Mouse (Mus musculus): ENCODE measurements around the gene Xrcc3. TPM values are rescaled to one million over a fixed set of nuclear protein-coding genes. Genes with fewer than 3 reads are reported as not detected.
A peak's percentile ranks its signal among the peaks of the same experiment; 100 is the strongest.

The Xrcc3 gene
- polyA plus RNA-seq, 1 experiment from 2014 or later = 5.8 TPM

DNA sequence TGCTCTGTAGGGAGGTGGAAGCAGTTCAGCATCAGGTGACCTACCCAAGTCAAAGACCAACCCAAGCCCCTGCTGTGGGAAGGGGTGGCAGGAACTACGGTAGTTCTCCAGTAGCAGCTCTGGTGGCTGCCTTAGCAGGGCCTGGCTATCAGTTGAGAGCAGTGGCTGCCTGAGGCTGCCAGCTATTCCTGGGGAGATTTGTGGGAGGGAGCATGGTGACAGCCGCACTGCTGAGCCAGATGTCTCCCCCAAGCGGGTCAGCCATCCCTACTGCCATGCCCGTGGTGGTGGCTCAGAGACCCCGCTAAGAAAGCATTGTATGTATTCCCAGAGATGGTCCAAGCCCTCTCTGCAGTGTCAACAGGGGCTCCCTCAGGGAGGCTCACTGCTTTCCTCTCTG is 19.0 kb upstream of the Xrcc3 start:
- H3K4me2 ChIP-seq (replicated peaks) = no peak overlapping the region
- no peaks in the 10 kb centered on the region for H3K27me3 ChIP-seq
- no peak for ATAC-seq (ENCODE audit: low FRiP score)
- H3K9me3 ChIP-seq (replicated peaks) = no peaks in the 10 kb centered on the region
- H3K4me1 ChIP-seq = no peaks in the 10 kb centered on the region
- H3K27ac ChIP-seq = no peak overlapping the region
- H3K4me3 ChIP-seq = no peak overlapping the region
- H3K9ac ChIP-seq = no peak overlapping the region
- WGBS = 81% methylated on average over 5 of the region's 5 CpGs
- H3K36me3 ChIP-seq = peaks cover 69% of the 10 kb centered on the region

DNA sequence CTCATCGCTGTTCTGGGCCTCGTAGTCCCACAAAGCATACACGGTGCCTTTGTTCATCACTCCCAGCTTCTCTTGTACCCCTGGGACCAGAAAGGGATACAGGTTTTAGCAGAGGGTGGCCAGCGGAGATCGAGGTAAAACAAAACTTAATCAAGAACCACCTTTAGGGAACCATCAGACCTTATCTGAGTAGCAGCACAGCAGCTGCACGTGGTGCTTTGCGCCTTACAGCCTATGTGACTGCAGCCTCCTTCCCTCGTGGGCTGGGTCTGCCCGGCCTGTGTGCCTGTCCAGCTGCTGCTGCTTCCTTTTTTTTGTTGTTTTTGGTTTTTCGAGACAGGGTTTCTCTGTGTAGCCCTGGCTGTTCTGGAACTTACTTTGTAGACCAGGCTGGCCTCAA is 16.7 kb upstream of the Xrcc3 start:
- no peak overlapping the region for H3K27ac ChIP-seq
- no peaks in the 10 kb centered on the region for H3K9me3 ChIP-seq (replicated peaks)
- H3K36me3 ChIP-seq = peaks cover 83% of the 10 kb centered on the region
- no peak overlapping the region for H3K4me3 ChIP-seq
- no peak overlapping the region for H3K4me2 ChIP-seq (replicated peaks)
- H3K4me1 ChIP-seq = no peaks in the 10 kb centered on the region
- no peaks in the 10 kb centered on the region for H3K27me3 ChIP-seq
- H3K9ac ChIP-seq = no peak overlapping the region
- no peak for ATAC-seq (ENCODE audit: low FRiP score)
- 87% methylated on average over 10 of the region's 10 CpGs for WGBS

DNA sequence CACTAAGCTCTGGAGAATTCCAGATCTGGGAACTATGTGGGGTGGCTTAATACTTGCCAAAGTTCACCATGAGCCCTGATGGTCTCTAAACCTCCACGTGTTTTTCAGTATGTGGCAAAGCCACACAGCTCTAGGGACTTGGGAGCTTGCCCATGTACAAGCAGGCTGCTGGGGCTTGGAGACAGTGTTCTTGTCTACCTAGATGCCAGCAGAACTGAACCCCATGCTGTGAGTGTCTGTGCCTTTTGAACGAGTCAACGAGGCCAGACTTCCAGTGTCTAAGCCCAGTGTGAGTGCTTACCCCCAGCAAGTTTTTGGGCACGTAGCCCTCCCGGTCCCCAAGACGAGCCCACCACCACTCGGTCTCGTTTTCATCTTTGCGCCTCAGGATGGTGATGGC is 16.3 kb upstream of the Xrcc3 start:
- Histone ChIP-seq H3K4me1 (no peaks in the 10 kb centered on the region), H3K4me3 (no peak overlapping the region), H3K36me3 (peaks cover 84% of the 10 kb centered on the region), H3K9me3 (replicated peaks) (no peaks in the 10 kb centered on the region), H3K27ac (peak overlapping the region; percentile 45; the same call in 1 of the 2 replicates), H3K4me2 (replicated peaks) (no peak overlapping the region), H3K27me3 (no peaks in the 10 kb centered on the region), H3K9ac (no peak overlapping the region)
- 89% methylated on average over 9 of the region's 9 CpGs for WGBS
- ATAC-seq (ENCODE audit: low FRiP score) = no peak

GRCm38 (mm10) chr12:111829447-111829846 is 15.8 kb upstream of the Xrcc3 start:
- Histone ChIP-seq H3K4me3 (no peak overlapping the region), H3K27me3 (no peaks in the 10 kb centered on the region), H3K4me1 (no peaks in the 10 kb centered on the region), H3K36me3 (peaks cover 86% of the 10 kb centered on the region), H3K27ac (peak overlapping the region; percentile 45; the same call in 1 of the 2 replicates), H3K9me3 (replicated peaks) (no peaks in the 10 kb centered on the region), H3K9ac (no peak overlapping the region), H3K4me2 (replicated peaks) (no peak overlapping the region)
- 57% methylated on average over 5 of the region's 5 CpGs for WGBS
- ATAC-seq (ENCODE audit: low FRiP score) = peak; percentile 63

- ATAC-seq (ENCODE audit: low FRiP score) = no peak
- WGBS = 95% methylated on average over 12 of the region's 12 CpGs
- Histone ChIP-seq H3K4me2 (replicated peaks) (no peak overlapping the region), H3K9ac (no peak overlapping the region), H3K4me1 (no peaks in the 10 kb centered on the region), H3K27ac (no peak overlapping the region), H3K4me3 (no peak overlapping the region), H3K36me3 (peaks cover 83% of the 10 kb centered on the region), H3K9me3 (replicated peaks) (no peaks in the 10 kb centered on the region), H3K27me3 (no peaks in the 10 kb centered on the region)
Observed at GRCm38 (mm10) chr12:111827556-111827955, 13.9 kb upstream of the Xrcc3 start.

DNA sequence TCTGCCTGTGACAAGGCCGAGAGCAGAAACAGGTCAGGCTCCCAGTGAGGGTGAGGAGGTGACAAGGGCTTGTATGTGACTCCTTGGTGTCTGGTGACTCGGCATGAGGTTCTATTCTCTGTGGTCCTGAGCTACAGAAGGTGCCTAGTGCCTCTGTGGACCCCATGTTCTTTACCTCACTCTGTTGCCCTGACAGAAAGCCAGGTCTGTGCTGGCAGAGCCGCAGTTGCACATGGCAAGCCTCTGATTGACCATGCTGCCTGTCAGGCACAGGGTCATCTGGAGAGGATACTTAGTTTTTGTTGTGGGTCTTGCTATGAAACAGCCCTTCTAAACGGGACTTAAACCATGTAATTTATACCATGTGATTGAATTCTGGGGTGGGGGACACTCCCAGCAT is 8.3 kb upstream of the Xrcc3 start:
- Histone ChIP-seq H3K9ac (no peak overlapping the region), H3K27ac (no peak overlapping the region), H3K36me3 (peaks cover 40% of the 10 kb centered on the region), H3K9me3 (replicated peaks) (no peaks in the 10 kb centered on the region), H3K4me2 (replicated peaks) (no peak overlapping the region), H3K4me3 (no peak overlapping the region), H3K4me1 (peaks cover 14% of the 10 kb centered on the region), H3K27me3 (no peaks in the 10 kb centered on the region)
- no peak for ATAC-seq (ENCODE audit: low FRiP score)
- 68% methylated on average over 4 of the region's 4 CpGs for WGBS

DNA sequence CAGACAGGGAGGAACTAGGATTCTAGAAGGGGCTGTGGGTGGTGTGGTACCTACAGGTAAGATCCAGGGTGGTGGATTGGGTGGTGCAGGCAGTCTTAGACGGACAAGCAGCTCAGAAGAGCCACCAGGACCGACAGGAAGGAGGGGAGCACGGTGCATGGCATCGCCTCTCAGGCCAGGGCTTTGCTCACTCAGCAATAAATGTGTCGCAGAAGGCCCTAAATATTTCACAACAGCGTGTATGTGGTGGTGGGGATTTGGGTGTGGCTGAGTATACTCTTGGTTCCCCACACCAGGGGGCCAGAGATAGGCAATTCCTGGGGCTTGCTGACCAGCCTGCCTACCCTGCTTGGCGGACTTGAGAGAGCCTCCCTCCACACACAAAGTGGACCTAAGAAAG is 7.0 kb upstream of the Xrcc3 start:
- H3K9me3 ChIP-seq (replicated peaks) = no peaks in the 10 kb centered on the region
- no peak overlapping the region for H3K27ac ChIP-seq
- no peaks in the 10 kb centered on the region for H3K27me3 ChIP-seq
- 94% methylated on average over 7 of the region's 7 CpGs for WGBS
- ATAC-seq (ENCODE audit: low FRiP score) = no peak
- H3K4me3 ChIP-seq = no peak overlapping the region
- H3K9ac ChIP-seq = no peak overlapping the region
- H3K36me3 ChIP-seq = peaks cover 28% of the 10 kb centered on the region
- no peak overlapping the region for H3K4me2 ChIP-seq (replicated peaks)
- H3K4me1 ChIP-seq = peaks cover 25% of the 10 kb centered on the region

GRCm38 (mm10) chr12:111819936-111820335 is 6.3 kb upstream of the Xrcc3 start:
- Histone ChIP-seq H3K36me3 (peaks cover 20% of the 10 kb centered on the region), H3K9me3 (replicated peaks) (no peaks in the 10 kb centered on the region), H3K9ac (no peak overlapping the region), H3K27ac (no peak overlapping the region), H3K4me2 (replicated peaks) (no peak overlapping the region), H3K4me3 (no peak overlapping the region), H3K4me1 (peaks cover 33% of the 10 kb centered on the region), H3K27me3 (no peaks in the 10 kb centered on the region)
- WGBS = 76% methylated on average over 8 of the region's 8 CpGs
- ATAC-seq (ENCODE audit: low FRiP score) = no peak

DNA sequence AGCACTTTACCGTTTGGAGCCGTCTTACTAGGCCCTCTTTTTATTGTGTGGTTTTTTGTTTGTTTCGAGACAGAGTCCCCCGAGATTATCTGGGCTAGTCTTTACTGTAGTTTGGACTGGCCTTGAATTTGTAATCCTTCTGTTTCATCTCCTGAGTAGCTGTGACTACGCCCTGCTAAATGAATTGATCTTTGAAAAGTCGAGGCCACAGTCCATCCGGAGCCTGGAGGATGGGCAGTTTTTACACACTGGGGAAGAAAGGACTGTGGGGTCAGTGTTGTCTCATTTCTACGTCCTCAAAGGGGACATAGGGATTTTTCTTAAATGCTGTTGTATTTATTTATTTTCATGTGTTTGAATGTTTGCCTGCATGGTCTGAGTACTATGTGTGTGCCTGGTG is 4.3 kb upstream of the Xrcc3 start:
- Histone ChIP-seq H3K27me3 (no peaks in the 10 kb centered on the region), H3K9ac (no peak overlapping the region), H3K4me3 (no peak overlapping the region), H3K27ac (no peak overlapping the region), H3K4me1 (peaks cover 40% of the 10 kb centered on the region), H3K36me3 (0 out of 2 replicates have a peak, but pooled peaks cover 1% of the 10 kb centered on the region), H3K9me3 (replicated peaks) (no peaks in the 10 kb centered on the region), H3K4me2 (replicated peaks) (no peak overlapping the region)
- ATAC-seq (ENCODE audit: low FRiP score) = no peak
- WGBS = 91% methylated on average over 8 of the region's 8 CpGs

DNA sequence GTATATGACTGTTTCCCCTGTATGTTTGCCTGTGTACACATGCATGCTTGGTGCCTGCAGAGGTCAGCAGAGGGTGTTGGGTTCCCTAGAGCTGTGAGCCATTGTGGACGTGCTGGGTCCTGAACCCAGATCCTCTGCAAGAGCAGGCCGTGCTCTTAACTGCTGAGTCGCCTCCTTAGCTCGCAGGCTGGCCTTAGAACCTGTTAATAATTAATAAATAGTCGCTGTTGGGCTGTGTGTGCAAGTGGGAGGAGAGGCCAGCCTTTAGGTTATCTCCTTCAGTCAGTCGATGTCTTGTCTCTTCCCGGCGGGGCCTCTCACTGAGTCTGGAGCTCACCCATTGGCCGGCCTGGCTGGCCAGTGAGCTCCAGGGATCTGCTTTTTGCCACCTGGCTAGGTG is 3.3 kb upstream of the Xrcc3 start:
- Histone ChIP-seq H3K4me2 (replicated peaks) (0 out of 2 replicates have a peak overlapping the region, but pooled peaks have one; percentile 11), H3K36me3 (no peaks in the 10 kb centered on the region), H3K27ac (no peak overlapping the region), H3K9ac (no peak overlapping the region), H3K4me3 (no peak overlapping the region), H3K4me1 (peaks cover 43% of the 10 kb centered on the region), H3K27me3 (no peaks in the 10 kb centered on the region), H3K9me3 (replicated peaks) (no peaks in the 10 kb centered on the region)
- no peak for ATAC-seq (ENCODE audit: low FRiP score)
- 60% methylated on average over 9 of the region's 9 CpGs for WGBS

GRCm38 (mm10) chr12:111816528-111816927 is 2.9 kb upstream of the Xrcc3 start:
- no peaks in the 10 kb centered on the region for H3K27me3 ChIP-seq
- no peak overlapping the region for H3K4me3 ChIP-seq
- ATAC-seq (ENCODE audit: low FRiP score) = no peak
- WGBS = 57% methylated on average over 13 of the region's 13 CpGs
- no peak overlapping the region for H3K9ac ChIP-seq
- peaks cover 38% of the 10 kb centered on the region for H3K4me1 ChIP-seq
- H3K4me2 ChIP-seq (replicated peaks) = peak overlapping the region; percentile 11; the same call in 1 of the 2 replicates
- H3K27ac ChIP-seq = no peak overlapping the region
- H3K36me3 ChIP-seq = no peaks in the 10 kb centered on the region
- no peaks in the 10 kb centered on the region for H3K9me3 ChIP-seq (replicated peaks)

DNA sequence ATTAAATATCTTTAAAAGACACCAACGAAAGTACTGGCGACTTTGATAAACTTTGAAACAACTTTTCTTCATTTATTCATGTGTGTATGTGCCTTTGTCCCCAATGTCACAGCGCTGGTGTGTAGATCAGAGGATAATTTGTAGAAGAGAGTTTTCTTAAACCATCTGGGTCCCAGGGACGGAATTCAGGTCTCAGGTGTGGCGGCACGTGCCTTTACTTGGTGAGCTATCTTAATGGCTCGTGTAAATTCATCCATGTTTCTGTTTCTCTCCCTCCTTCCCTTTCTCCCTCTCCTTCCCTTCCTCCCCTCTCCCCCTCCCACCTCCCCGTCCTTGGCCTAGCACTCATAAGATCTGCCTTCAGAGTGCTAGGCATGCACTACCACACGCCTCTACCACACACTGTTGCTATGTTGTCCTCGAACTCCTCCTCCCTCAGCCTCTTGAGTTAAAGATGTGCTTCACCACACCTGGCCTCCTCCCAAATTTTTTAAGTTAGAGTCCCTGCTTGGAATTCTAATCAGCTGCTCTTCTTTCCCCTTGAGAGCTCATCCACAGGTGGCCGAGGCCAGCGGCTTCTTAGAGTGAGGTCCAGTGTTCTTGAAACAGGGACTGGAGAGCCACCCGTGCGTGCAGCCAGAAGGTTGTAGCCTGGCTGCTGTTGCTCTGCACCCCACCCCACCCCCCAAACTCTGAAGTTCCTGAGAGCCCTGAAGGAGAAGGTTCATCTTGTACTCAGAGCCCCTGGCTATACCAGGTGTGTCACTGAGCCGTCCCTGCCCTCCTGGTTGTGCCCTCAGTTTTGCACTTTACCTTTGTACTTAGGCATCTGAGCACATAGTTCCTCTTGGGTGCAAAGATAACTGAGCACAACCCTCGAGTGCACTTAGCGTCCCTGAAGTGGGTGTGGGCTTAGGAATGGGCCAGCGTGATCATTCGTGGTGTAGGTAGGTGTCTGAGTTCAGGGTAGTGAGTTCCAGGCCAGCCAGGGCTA is 1.4 kb upstream of the Xrcc3 start:
- no peaks in the 10 kb centered on the region for H3K36me3 ChIP-seq
- no peaks in the 10 kb centered on the region for H3K9me3 ChIP-seq (replicated peaks)
- no peak for ATAC-seq (ENCODE audit: low FRiP score)
- H3K4me3 ChIP-seq = peak overlapping the region; percentile 74
- no peaks in the 10 kb centered on the region for H3K27me3 ChIP-seq
- peaks cover 37% of the 10 kb centered on the region for H3K4me1 ChIP-seq
- 28% methylated on average over 19 of the region's 19 CpGs for WGBS
- H3K9ac ChIP-seq = peak overlapping the region; percentile 77
- H3K4me2 ChIP-seq (replicated peaks) = peak overlapping the region; percentile 88
- H3K27ac ChIP-seq = no peak overlapping the region

Data from hindbrain, embryonic 12.5 days (tissue).